Mouse (Mus musculus) heart, adult 2 months (tissue): ENCODE measurements around the gene Cdk13.

Experiments
- CTCF ChIP-seq: fragments of 200-600 bp; IDR thresholded peaks from 2 replicates; pipeline ENCODE4 v1.8.1; 2022; ENCODE audit warnings: antibody characterized with exemption, mild to moderate bottlenecking, moderate library complexity
- EP300 ChIP-seq: fragments of 200-500 bp; IDR thresholded peaks from 2 replicates; pipeline ENCODE4 v1.6.1; 2011; ENCODE audit warnings: low read depth, low read length, control low read depth; ENCODE audit not compliant: insufficient read depth
- POLR2A ChIP-seq: fragments of 200-500 bp; IDR thresholded peaks from 2 replicates; pipeline ENCODE4 v1.6.1; 2011; ENCODE audit warnings: mild to moderate bottlenecking, low read depth, low read length, control low read depth; ENCODE audit not compliant: insufficient read depth

GRCm38 (mm10) chr13:17754997-17755396, 49.9 kb downstream of the Cdk13 start:
- TF ChIP-seq EP300 (no peak), CTCF (no peak), POLR2A (no peak)
